Mouse (Mus musculus) gastrocnemius, adult 8-10 months (tissue): Measurements from ENCODE around the gene Rxfp2. TPM values are rescaled to one million over a fixed set of nuclear protein-coding genes. Genes with fewer than 3 reads are reported as not detected.
A peak's percentile ranks its signal among the peaks of the same experiment; 100 is the strongest.

Experiments used
- DNase-seq, 2 experiments: peaks; one replicate each; pipeline ENCODE4 v3.0.0; 2022; ENCODE audit warnings: low spot score in 2 of 2
- total RNA-seq, 4 experiments: library from RNA; stranded (reverse); gene quantifications; 2 replicates each; pipeline ENCODE4 v1.2.4; 2022

Gene Rxfp2
- total RNA-seq, 4 experiments from 2014 or later = not detected

GRCm38 (mm10) chr5:150114007-150114406, 95.5 kb downstream of the Rxfp2 start:
- DNase-seq = no peak

GRCm38 (mm10) chr5:150114778-150115177, 96.3 kb downstream of the Rxfp2 start:
- no peak for DNase-seq

GRCm38 (mm10) chr5:150115271-150116092, 97.0 kb downstream of the Rxfp2 start:
- no peak for DNase-seq

GRCm38 (mm10) chr5:150116216-150116905, 97.9 kb downstream of the Rxfp2 start:
- no peak for DNase-seq

- DNase-seq = no peak
These were observed 98.4 kb downstream of the Rxfp2 start for GRCm38 (mm10) chr5:150116906-150117216.

GRCm38 (mm10) chr5:150118124-150118454, 99.6 kb downstream of the Rxfp2 start:
- no peak for DNase-seq

- peak; percentile 89 to 94 for DNase-seq
These were observed 100.2 kb downstream of the Rxfp2 start, which contains the start of gene Fry for GRCm38 (mm10) chr5:150118455-150119241. Gene Fry (plus strand): TSS chr5:150118645.

- DNase-seq = no peak
These were observed 102.2 kb downstream of the Rxfp2 start for GRCm38 (mm10) chr5:150120676-150121075.

- DNase-seq = no peak
These were observed 103.6 kb downstream of the Rxfp2 start for GRCm38 (mm10) chr5:150122095-150122494.

- DNase-seq = no peak
These were observed 104.1 kb downstream of the Rxfp2 start for GRCm38 (mm10) chr5:150122571-150122970.

GRCm38 (mm10) chr5:150125920-150126319, 107.4 kb downstream of the Rxfp2 start:
- DNase-seq = no peak

GRCm38 (mm10) chr5:150128432-150128831, 110.0 kb downstream of the Rxfp2 start:
- no peak for DNase-seq

- no peak for DNase-seq
These were observed 111.7 kb downstream of the Rxfp2 start for GRCm38 (mm10) chr5:150130144-150130543.

- DNase-seq = no peak
These were observed 112.7 kb downstream of the Rxfp2 start for GRCm38 (mm10) chr5:150131166-150131565.

Other genes with a start within 250 kb of the Rxfp2 start
- gene Fry, start 100.0 kb downstream of the Rxfp2 start, total RNA-seq = 10 to 100 TPM; 66.6 to 79.5 (median 70.9) TPM